Mouse (Mus musculus): ENCODE data around the gene Csrnp2. TPM values are rescaled to one million over a fixed set of nuclear protein-coding genes. Genes with fewer than 3 reads are reported as not detected.
A peak's percentile ranks its signal among the peaks of the same experiment; 100 is the strongest.
"Not testable (repeated sequence)": the region's sequence is repeated elsewhere in the genome, so short reads cannot be mapped to it uniquely, and the experiment has no call there.

Csrnp2 gene
- polyA plus RNA-seq, 1 experiment: 24.4 TPM

GRCm38 (mm10) chr15:100515121-100515520 lies 19.8 kb upstream of the Csrnp2 start:
- no peaks in the 10 kb centered on the region for H3K4me1 ChIP-seq (ENCODE audit: control insufficient read depth, insufficient read depth, low read length)
- no peak overlapping the region for H3K4me3 ChIP-seq (ENCODE audit: insufficient read depth, low read length)
- TF ChIP-seq POLR2A (IDR thresholded peaks at IDR 0.05; ENCODE audit: extremely low read depth, insufficient read depth, low read length): no peak
- TF ChIP-seq CTCF (IDR thresholded peaks at IDR 0.05; ENCODE audit: extremely low read depth, insufficient read depth, low read length): no peak
- no peak overlapping the region for H3K27ac ChIP-seq (ENCODE audit: insufficient read depth, low read length)

- H3K4me1 ChIP-seq (ENCODE audit: control insufficient read depth, insufficient read depth, low read length): no peaks in the 10 kb centered on the region
- no peak overlapping the region for H3K27ac ChIP-seq (ENCODE audit: insufficient read depth, low read length)
- no peak overlapping the region for H3K4me3 ChIP-seq (ENCODE audit: insufficient read depth, low read length)
- no peak for TF ChIP-seq POLR2A (IDR thresholded peaks at IDR 0.05; ENCODE audit: extremely low read depth, insufficient read depth, low read length)
- no peak for TF ChIP-seq CTCF (IDR thresholded peaks at IDR 0.05; ENCODE audit: extremely low read depth, insufficient read depth, low read length)
Measured at GRCm38 (mm10) chr15:100513387-100513786, 18.1 kb upstream of the Csrnp2 start.

GRCm38 (mm10) chr15:100510072-100510471 lies 14.8 kb upstream of the Csrnp2 start:
- no peak overlapping the region for H3K27ac ChIP-seq (ENCODE audit: insufficient read depth, low read length)
- H3K4me1 ChIP-seq (ENCODE audit: control insufficient read depth, insufficient read depth, low read length): no peaks in the 10 kb centered on the region
- no peak for TF ChIP-seq CTCF (IDR thresholded peaks at IDR 0.05; ENCODE audit: extremely low read depth, insufficient read depth, low read length)
- TF ChIP-seq POLR2A (IDR thresholded peaks at IDR 0.05; ENCODE audit: extremely low read depth, insufficient read depth, low read length): no peak
- H3K4me3 ChIP-seq (ENCODE audit: insufficient read depth, low read length): no peak overlapping the region

- Histone ChIP-seq H3K4me3 (ENCODE audit: insufficient read depth, low read length) (no peak overlapping the region), H3K27ac (ENCODE audit: insufficient read depth, low read length) (no peak overlapping the region), H3K4me1 (ENCODE audit: control insufficient read depth, insufficient read depth, low read length) (no peaks in the 10 kb centered on the region)
- no peak for TF ChIP-seq CTCF (IDR thresholded peaks at IDR 0.05; ENCODE audit: extremely low read depth, insufficient read depth, low read length)
- no peak for TF ChIP-seq POLR2A (IDR thresholded peaks at IDR 0.05; ENCODE audit: extremely low read depth, insufficient read depth, low read length)
Measured at GRCm38 (mm10) chr15:100508454-100509167, 13.3 kb upstream of the Csrnp2 start.

GRCm38 (mm10) chr15:100499506-100499905 lies 4.2 kb upstream of the Csrnp2 start:
- not testable (repeated sequence) for H3K4me3 ChIP-seq (ENCODE audit: insufficient read depth, low read length); H3K27ac ChIP-seq (ENCODE audit: insufficient read depth, low read length); H3K4me1 ChIP-seq (ENCODE audit: control insufficient read depth, insufficient read depth, low read length)

- Histone ChIP-seq H3K4me1 (ENCODE audit: control insufficient read depth, insufficient read depth, low read length) (peaks cover 11% of the 10 kb centered on the region), H3K4me3 (ENCODE audit: insufficient read depth, low read length) (peak overlapping the region; percentile 62), H3K27ac (ENCODE audit: insufficient read depth, low read length) (peak overlapping the region; percentile 66)
- TF ChIP-seq POLR2A (IDR thresholded peaks at IDR 0.05; ENCODE audit: extremely low read depth, insufficient read depth, low read length): no peak
- TF ChIP-seq CTCF (IDR thresholded peaks at IDR 0.05; ENCODE audit: extremely low read depth, insufficient read depth, low read length): no peak
Measured at GRCm38 (mm10) chr15:100494647-100495046, 641 bp downstream of the Csrnp2 start.

GRCm38 (mm10) chr15:100491966-100492365 lies 3.3 kb downstream of the Csrnp2 start:
- no peak for TF ChIP-seq CTCF (IDR thresholded peaks at IDR 0.05; ENCODE audit: extremely low read depth, insufficient read depth, low read length)
- no peak for TF ChIP-seq POLR2A (IDR thresholded peaks at IDR 0.05; ENCODE audit: extremely low read depth, insufficient read depth, low read length)
- Histone ChIP-seq H3K4me1 (ENCODE audit: control insufficient read depth, insufficient read depth, low read length) (peaks cover 17% of the 10 kb centered on the region), H3K27ac (ENCODE audit: insufficient read depth, low read length) (no peak overlapping the region), H3K4me3 (ENCODE audit: insufficient read depth, low read length) (no peak overlapping the region; the same call in 1 of the 2 replicates)

GRCm38 (mm10) chr15:100489263-100489662 lies 6.0 kb downstream of the Csrnp2 start:
- Histone ChIP-seq H3K27ac (ENCODE audit: insufficient read depth, low read length) (no peak overlapping the region), H3K4me1 (ENCODE audit: control insufficient read depth, insufficient read depth, low read length) (peaks cover 17% of the 10 kb centered on the region), H3K4me3 (ENCODE audit: insufficient read depth, low read length) (no peak overlapping the region)
- no peak for TF ChIP-seq POLR2A (IDR thresholded peaks at IDR 0.05; ENCODE audit: extremely low read depth, insufficient read depth, low read length)
- no peak for TF ChIP-seq CTCF (IDR thresholded peaks at IDR 0.05; ENCODE audit: extremely low read depth, insufficient read depth, low read length)

- H3K4me1 ChIP-seq (ENCODE audit: control insufficient read depth, insufficient read depth, low read length): peaks cover 17% of the 10 kb centered on the region
- not testable (repeated sequence) for H3K27ac ChIP-seq (ENCODE audit: insufficient read depth, low read length); H3K4me3 ChIP-seq (ENCODE audit: insufficient read depth, low read length)
Measured at GRCm38 (mm10) chr15:100488297-100488696, 7.0 kb downstream of the Csrnp2 start.

- no peak overlapping the region for H3K27ac ChIP-seq (ENCODE audit: insufficient read depth, low read length)
- peaks cover 13% of the 10 kb centered on the region for H3K4me1 ChIP-seq (ENCODE audit: control insufficient read depth, insufficient read depth, low read length)
- TF ChIP-seq CTCF (IDR thresholded peaks at IDR 0.05; ENCODE audit: extremely low read depth, insufficient read depth, low read length): no peak
- TF ChIP-seq POLR2A (IDR thresholded peaks at IDR 0.05; ENCODE audit: extremely low read depth, insufficient read depth, low read length): no peak
- H3K4me3 ChIP-seq (ENCODE audit: insufficient read depth, low read length): no peak overlapping the region
Measured at GRCm38 (mm10) chr15:100487050-100487449, 8.2 kb downstream of the Csrnp2 start.

Data from cortical plate, adult 2 months (tissue).